In the genomic region with DNA sequence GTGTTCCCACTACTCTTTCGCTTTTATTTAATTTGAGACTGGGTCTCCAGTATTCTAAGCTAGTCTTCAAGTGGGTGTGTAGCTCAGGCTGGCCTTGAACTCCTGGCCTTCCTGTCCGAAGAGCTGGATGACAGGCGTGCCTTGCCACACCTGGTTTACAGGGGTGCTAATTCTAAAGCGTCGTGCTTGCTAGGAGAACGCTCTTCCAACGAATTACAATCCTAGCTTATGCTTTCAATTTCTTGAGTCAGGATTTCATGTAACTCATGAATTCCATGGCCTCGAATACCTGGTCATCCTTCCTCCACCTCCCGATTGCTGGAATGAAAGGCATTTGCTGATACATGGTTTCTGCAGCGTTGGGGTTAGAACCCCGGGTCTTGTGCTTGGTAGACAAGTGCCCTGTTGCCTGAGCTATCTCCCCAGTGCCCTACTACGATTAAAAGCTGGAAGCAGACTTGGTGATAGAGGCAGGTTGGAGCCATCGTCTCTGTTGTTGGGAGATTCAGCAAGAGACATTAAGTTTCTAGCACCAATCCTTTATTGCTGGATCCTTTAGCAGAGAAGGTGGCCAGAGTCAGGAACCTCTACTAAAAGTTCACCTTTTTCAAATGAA, we compare ENCODE assay signal across 8 mouse cellular contexts. TPM values are rescaled to one million over a fixed set of nuclear protein-coding genes. Genes with fewer than 3 reads are reported as not detected.
DNase-seq lines count a peak whose midpoint lies in the region; ATAC-seq and TF ChIP-seq lines count a peak whose summit lies in the region.

No protein-coding gene starts in this region.

- no peak for TF ChIP-seq CTCF in kidney, adult 2 months (conservative IDR thresholded peaks at IDR 0.05; ENCODE audit: insufficient read depth, insufficient read length, low read depth, low read length)

- no peak for DNase-seq in kidney, adult 2 months
- DNase-seq in kidney, adult 8-10 months: no peak
- peak; percentile 18 for DNase-seq in ZHBTc4 (ENCODE audit: low read depth, low spot score)
- DNase-seq in midbrain, embryonic 14.5 days: no peak
- DNase-seq in urinary bladder, adult 2 months (ENCODE audit: low spot score): no peak
- no peak for DNase-seq in thymus, postnatal 10 days (ENCODE audit: low spot score in 2 of 2)
- DNase-seq in urinary bladder, postnatal 14 days (ENCODE audit: low spot score): no peak

- H3K4me3 ChIP-seq in kidney, adult 2 months (ENCODE audit: insufficient read depth, low read depth, low read length): peak overlapping the region; percentile 79
- H3K4me3 ChIP-seq in hindbrain, embryonic 15.5 days: peak overlapping the region; percentile 88
- peak overlapping the region; percentile 85 for H3K4me3 ChIP-seq in midbrain, embryonic 14.5 days (replicated peaks; ENCODE audit: low read depth, low read length)

- peak overlapping the region; percentile 27; the same call in 1 of the 2 replicates for H3K27ac ChIP-seq in kidney, adult 2 months (ENCODE audit: insufficient read depth, low read depth, low read length)
- peak overlapping the region; percentile 92 for H3K27ac ChIP-seq in hindbrain, embryonic 15.5 days (replicated peaks)
- H3K27ac ChIP-seq in midbrain, embryonic 14.5 days (replicated peaks; ENCODE audit: low read depth, low read length): peak overlapping the region; percentile 92

- WGBS in kidney, adult 2 months: 13% methylated on average over 13 of the region's 13 CpGs
- whole genome bisulfite sequencing in hindbrain, embryonic 15.5 days: 36% methylated on average over 13 of the region's 13 CpGs
- WGBS in midbrain, embryonic 14.5 days: 38% methylated on average over 13 of the region's 13 CpGs

- ATAC-seq in hindbrain, embryonic 15.5 days (ENCODE audit: low FRiP score, low read depth): no peak
- ATAC-seq in midbrain, embryonic 14.5 days (ENCODE audit: low FRiP score, low TSS enrichment): no peak; the same call in 1 of the 2 replicates

- no peaks in the 10 kb centered on the region for H3K27me3 ChIP-seq in kidney, adult 2 months (replicated peaks; ENCODE audit: control insufficient read depth, insufficient read depth, low read length)
- H3K27me3 ChIP-seq in hindbrain, embryonic 15.5 days: no peaks in the 10 kb centered on the region
- H3K27me3 ChIP-seq in midbrain, embryonic 14.5 days (ENCODE audit: control insufficient read depth, insufficient read depth, low read length): no peaks in the 10 kb centered on the region

- TF ChIP-seq POLR2A in kidney, adult 2 months (IDR thresholded peaks at IDR 0.05; ENCODE audit: low read depth, low read length): no peak

- H3K4me1 ChIP-seq in kidney, adult 2 months (ENCODE audit: control insufficient read depth, insufficient read depth, low read length): peaks cover 13% of the 10 kb centered on the region; the same call in 1 of the 2 replicates
- H3K4me1 ChIP-seq in hindbrain, embryonic 15.5 days (replicated peaks): peaks cover 37% of the 10 kb centered on the region
- H3K4me1 ChIP-seq in midbrain, embryonic 14.5 days (ENCODE audit: control insufficient read depth, insufficient read depth, low read length): peaks cover 21% of the 10 kb centered on the region

- peak overlapping the region; percentile 82 for H3K4me2 ChIP-seq in hindbrain, embryonic 15.5 days
- H3K4me2 ChIP-seq in midbrain, embryonic 14.5 days (ENCODE audit: low read length): peak overlapping the region; percentile 84

- no peaks in the 10 kb centered on the region for H3K9me3 ChIP-seq in hindbrain, embryonic 15.5 days
- H3K9me3 ChIP-seq in midbrain, embryonic 14.5 days (ENCODE audit: control insufficient read depth, low read length): no peaks in the 10 kb centered on the region

- peak overlapping the region; percentile 88 for H3K9ac ChIP-seq in hindbrain, embryonic 15.5 days
- H3K9ac ChIP-seq in midbrain, embryonic 14.5 days (replicated peaks; ENCODE audit: low read length): peak overlapping the region; percentile 92

- no peaks in the 10 kb centered on the region for H3K36me3 ChIP-seq in kidney, adult 2 months (ENCODE audit: control insufficient read depth, insufficient read depth, low read length)
- peaks cover 24% of the 10 kb centered on the region for H3K36me3 ChIP-seq in hindbrain, embryonic 15.5 days
- peaks cover 32% of the 10 kb centered on the region for H3K36me3 ChIP-seq in midbrain, embryonic 14.5 days (ENCODE audit: control insufficient read depth, insufficient read depth, low read length)

RNA-seq across cellular contexts. Expression of a gene that starts 0.5 kb away (rescaled TPM):
- polyA plus RNA-seq in kidney, adult 2 months (2012; rRNA removed): 151 TPM in 2 replicates
- 48.5 and 49.0 TPM in 2 replicates for polyA plus RNA-seq in hindbrain, embryonic 15.5 days (2015; fragmentation: Nextera tagmentation; extraction: Ambion mirVana)
- 50.7 and 52.6 TPM in 2 replicates for polyA plus RNA-seq in midbrain, embryonic 14.5 days (2014; fragmentation: Nextera tagmentation; extraction: Ambion mirVana)
- polyA plus RNA-seq in urinary bladder, adult 2 months (2012; rRNA removed): 73.9 and 74.2 TPM in 2 replicates

RNA-seq across cellular contexts. Expression of a gene that starts 0.8 kb away (rescaled TPM):
- 320 and 410 TPM in 2 replicates for polyA plus RNA-seq in kidney, adult 2 months (2012; rRNA removed)
- 393 and 420 TPM in 2 replicates for polyA plus RNA-seq in hindbrain, embryonic 15.5 days (2015; fragmentation: Nextera tagmentation; extraction: Ambion mirVana)
- polyA plus RNA-seq in midbrain, embryonic 14.5 days (2014; fragmentation: Nextera tagmentation; extraction: Ambion mirVana): 328 and 408 TPM in 2 replicates
- 300 and 366 TPM in 2 replicates for polyA plus RNA-seq in urinary bladder, adult 2 months (2012; rRNA removed)

RNA-seq across cellular contexts. Expression of a gene that starts 11.0 kb away (rescaled TPM):
- 16.4 and 18.1 TPM in 2 replicates for polyA plus RNA-seq in kidney, adult 2 months (2012; rRNA removed)
- 15.1 and 20.9 TPM in 2 replicates for polyA plus RNA-seq in hindbrain, embryonic 15.5 days (2015; fragmentation: Nextera tagmentation; extraction: Ambion mirVana)
- polyA plus RNA-seq in midbrain, embryonic 14.5 days (2014; fragmentation: Nextera tagmentation; extraction: Ambion mirVana): 14.9 and 17.1 TPM in 2 replicates
- polyA plus RNA-seq in urinary bladder, adult 2 months (2012; rRNA removed): 21.3 and 26.9 TPM in 2 replicates

RNA-seq across cellular contexts. Expression of a gene that starts 17.7 kb away (rescaled TPM):
- polyA plus RNA-seq in kidney, adult 2 months (2012; rRNA removed): 620 and 835 TPM in 2 replicates
- 652 and 684 TPM in 2 replicates for polyA plus RNA-seq in hindbrain, embryonic 15.5 days (2015; fragmentation: Nextera tagmentation; extraction: Ambion mirVana)
- polyA plus RNA-seq in midbrain, embryonic 14.5 days (2014; fragmentation: Nextera tagmentation; extraction: Ambion mirVana): 696 and 821 TPM in 2 replicates
- 881 and 1,275 TPM in 2 replicates for polyA plus RNA-seq in urinary bladder, adult 2 months (2012; rRNA removed)

RNA-seq across cellular contexts. Expression of a gene that starts 21.7 kb away (rescaled TPM):
- polyA plus RNA-seq in kidney, adult 2 months (2012; rRNA removed): 161 and 177 TPM in 2 replicates
- 161 and 177 TPM in 2 replicates for polyA plus RNA-seq in hindbrain, embryonic 15.5 days (2015; fragmentation: Nextera tagmentation; extraction: Ambion mirVana)
- polyA plus RNA-seq in midbrain, embryonic 14.5 days (2014; fragmentation: Nextera tagmentation; extraction: Ambion mirVana): 152 and 190 TPM in 2 replicates
- 119 and 129 TPM in 2 replicates for polyA plus RNA-seq in urinary bladder, adult 2 months (2012; rRNA removed)

Comparison
In these comparisons a context has a peak if more than half of its experiments do, and no peak if none do; other contexts are left out.
1. H3K27ac ChIP-seq: peak in every context shown above with its lines; median percentile 92 in hindbrain, embryonic 15.5 days; 92 in midbrain, embryonic 14.5 days; 27 in kidney, adult 2 months.